Mouse (Mus musculus): ENCODE measurements around the gene Alg9.
A peak's percentile ranks its signal among the peaks of the same experiment; 100 is the strongest.

Alg9 gene

GRCm38 (mm10) chr9:50756711-50757110 lies 18.1 kb upstream of the Alg9 start:
- no peak for DNase-seq (ENCODE audit: low read depth, low spot score)

GRCm38 (mm10) chr9:50761520-50762243 lies 13.1 kb upstream of the Alg9 start:
- no peak for DNase-seq (ENCODE audit: low read depth, low spot score)

GRCm38 (mm10) chr9:50763331-50763730 lies 11.5 kb upstream of the Alg9 start:
- peak; percentile 40 for DNase-seq (ENCODE audit: low read depth, low spot score)

GRCm38 (mm10) chr9:50767531-50768106 lies 7.2 kb upstream of the Alg9 start:
- no peak for DNase-seq (ENCODE audit: low read depth, low spot score)

GRCm38 (mm10) chr9:50768107-50769002 lies 6.5 kb upstream of the Alg9 start, which contains the start of gene Fdxacb1:
Gene Fdxacb1, plus strand, starts transcription at chr9:50768236.
- peak; percentile 99 for DNase-seq (ENCODE audit: low read depth, low spot score)

GRCm38 (mm10) chr9:50770011-50770410 lies 4.8 kb upstream of the Alg9 start:
- DNase-seq (ENCODE audit: low read depth, low spot score) = no peak

GRCm38 (mm10) chr9:50774026-50774462 lies 775 bp upstream of the Alg9 start:
- no peak for DNase-seq (ENCODE audit: low read depth, low spot score)

- DNase-seq (ENCODE audit: low read depth, low spot score) = peak; percentile 34
Observed at GRCm38 (mm10) chr9:50775662-50776126, 875 bp downstream of the Alg9 start.

- no peak for DNase-seq (ENCODE audit: low read depth, low spot score)
Observed at GRCm38 (mm10) chr9:50776162-50776760, 1.4 kb downstream of the Alg9 start.

GRCm38 (mm10) chr9:50782155-50782554 lies 7.3 kb downstream of the Alg9 start:
- DNase-seq (ENCODE audit: low read depth, low spot score) = peak; percentile 71

GRCm38 (mm10) chr9:50795266-50795665 lies 20.4 kb downstream of the Alg9 start:
- no peak for DNase-seq (ENCODE audit: low read depth, low spot score)

- no peak for DNase-seq (ENCODE audit: low read depth, low spot score)
Observed at GRCm38 (mm10) chr9:50796776-50797175, 22.0 kb downstream of the Alg9 start.

- DNase-seq (ENCODE audit: low read depth, low spot score) = no peak
Observed at GRCm38 (mm10) chr9:50797641-50798040, 22.8 kb downstream of the Alg9 start.

GRCm38 (mm10) chr9:50798368-50798767 lies 23.5 kb downstream of the Alg9 start:
- DNase-seq (ENCODE audit: low read depth, low spot score) = no peak

GRCm38 (mm10) chr9:50800985-50801384 lies 26.2 kb downstream of the Alg9 start:
- peak; percentile 84 for DNase-seq (ENCODE audit: low read depth, low spot score)

- no peak for DNase-seq (ENCODE audit: low read depth, low spot score)
Observed at GRCm38 (mm10) chr9:50803055-50803671, 28.3 kb downstream of the Alg9 start.

GRCm38 (mm10) chr9:50808471-50808870 lies 33.7 kb downstream of the Alg9 start:
- no peak for DNase-seq (ENCODE audit: low read depth, low spot score)

- no peak for DNase-seq (ENCODE audit: low read depth, low spot score)
Observed at GRCm38 (mm10) chr9:50809146-50809545, 34.3 kb downstream of the Alg9 start.

- no peak for DNase-seq (ENCODE audit: low read depth, low spot score)
Observed at GRCm38 (mm10) chr9:50811187-50811586, 36.4 kb downstream of the Alg9 start.

GRCm38 (mm10) chr9:50811746-50812145 lies 36.9 kb downstream of the Alg9 start:
- DNase-seq (ENCODE audit: low read depth, low spot score) = no peak

- DNase-seq (ENCODE audit: low read depth, low spot score) = no peak
Observed at GRCm38 (mm10) chr9:50813796-50814195, 39.0 kb downstream of the Alg9 start.

Data from CD4-positive, CD25-positive, alpha-beta regulatory T cell, adult 2 months (primary cell).